Mouse (Mus musculus): ENCODE measurements around the gene Lrig2. TPM values are rescaled to one million over a fixed set of nuclear protein-coding genes. Genes with fewer than 3 reads are reported as not detected.

Gene Lrig2
- 1 to 10 TPM; 5.4 to 5.8 TPM for total RNA-seq (2021)
- long read RNA-seq, experiment 1, full-length matches to known transcripts, result 4 of 7 reads
- long read RNA-seq, experiment 1, partial matches to known transcripts, result 0 of 7 reads
- long read RNA-seq, experiment 1, other reads (novel, unspliced or antisense), result 3 of 7 reads
- long read RNA-seq, experiment 2, full-length matches to known transcripts, result 3 of 5 reads
- long read RNA-seq, experiment 2, partial matches to known transcripts, result 0 of 5 reads
- long read RNA-seq, experiment 2, other reads (novel, unspliced or antisense), result 2 of 5 reads

DNA sequence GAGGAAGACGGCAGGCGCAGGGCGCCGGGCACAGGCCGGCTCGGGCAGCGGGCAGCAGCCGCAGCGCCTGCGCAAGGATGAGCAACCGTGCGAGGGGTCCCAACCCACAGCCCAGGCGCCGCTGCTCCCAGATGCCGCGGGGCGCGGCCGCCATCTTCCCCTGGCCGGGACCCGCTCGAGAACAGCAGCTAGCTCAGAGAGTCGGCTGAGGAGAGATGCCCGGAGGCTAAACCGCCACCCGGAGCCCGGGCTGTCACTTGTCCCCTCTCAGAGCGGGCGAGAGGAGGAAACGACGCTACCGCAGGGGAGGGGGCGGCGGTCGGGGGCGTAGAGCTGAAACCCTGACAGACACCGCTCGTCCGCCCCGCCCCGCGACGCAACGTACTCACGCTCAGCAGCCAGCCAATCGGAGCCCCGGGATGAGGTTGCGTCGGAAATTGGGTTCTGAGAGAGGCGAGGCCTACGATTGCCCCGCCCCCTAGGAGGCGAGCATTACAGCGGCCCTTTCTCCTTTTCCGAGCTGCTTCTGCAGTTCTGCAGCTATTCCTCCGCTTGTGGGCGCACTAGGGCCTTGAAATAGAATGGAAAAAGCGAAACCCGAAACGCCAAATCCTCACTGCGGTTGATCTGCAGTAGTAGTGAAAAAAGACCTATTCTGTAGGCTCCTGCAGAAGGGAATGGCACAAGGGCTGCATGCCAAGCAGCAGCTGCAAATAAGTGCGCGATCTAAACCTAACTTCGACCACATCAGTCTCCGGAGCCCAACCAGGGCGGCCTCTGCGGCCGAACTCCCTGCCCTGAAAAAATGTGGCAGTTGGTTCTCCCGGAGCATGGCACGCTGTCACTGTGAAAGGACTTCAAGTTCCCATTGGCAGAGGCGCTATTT, at the start of gene Lrig2:
TSS of gene Lrig2 (minus strand) at position 381 of the 886 bp plus-strand sequence.
- peak within 1 kb of the TSS; percentile 99 for H3K4me3 ChIP-seq
- intact Hi-C loops (cut with DNase I), result loop anchor here (2.0 kb wide), 1 partner anchor 171 kb away; no protein-coding TSS in a partner anchor
- H3K27ac ChIP-seq, result peak within 1 kb of the TSS; percentile 97
- TF ChIP-seq CTCF (IDR thresholded peaks at IDR 0.05), result peak; percentile 82
- peak; percentile 99 for DNase-seq

DNA sequence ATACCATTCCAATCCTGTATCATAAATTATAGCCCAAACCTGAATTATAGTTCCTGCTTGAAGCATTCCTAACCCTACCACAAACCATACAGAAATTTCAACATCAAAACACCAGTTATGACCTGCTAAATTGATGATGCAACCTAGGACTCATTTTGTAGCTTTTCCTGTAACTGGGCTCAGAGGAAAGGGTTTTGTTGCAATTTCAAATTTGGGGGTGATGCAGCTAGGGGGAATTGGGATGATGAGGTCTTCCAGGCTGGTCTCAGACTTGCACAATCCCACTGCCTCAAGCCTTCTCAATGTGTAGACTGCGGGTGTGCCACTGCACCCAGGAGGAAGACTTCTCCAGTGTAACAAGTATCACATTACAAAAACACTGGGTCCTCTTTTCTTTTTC, 44.9 kb upstream of the Lrig2 start:
- no peak overlapping the region for H3K4me3 ChIP-seq
- DNase-seq, result no peak
- intact Hi-C loops (cut with DNase I), result no loop called here
- H3K27ac ChIP-seq, result no peak overlapping the region
- no peak for TF ChIP-seq CTCF (IDR thresholded peaks at IDR 0.05)

- intact Hi-C loops (cut with DNase I), result no loop called here
- no peak for TF ChIP-seq CTCF (IDR thresholded peaks at IDR 0.05)
- Histone ChIP-seq H3K27ac (no peak overlapping the region), H3K4me3 (no peak overlapping the region)
- DNase-seq, result no peak
These were observed 38.9 kb upstream of the Lrig2 start for GRCm38 (mm10) chr3:104550594-104550993.

DNA sequence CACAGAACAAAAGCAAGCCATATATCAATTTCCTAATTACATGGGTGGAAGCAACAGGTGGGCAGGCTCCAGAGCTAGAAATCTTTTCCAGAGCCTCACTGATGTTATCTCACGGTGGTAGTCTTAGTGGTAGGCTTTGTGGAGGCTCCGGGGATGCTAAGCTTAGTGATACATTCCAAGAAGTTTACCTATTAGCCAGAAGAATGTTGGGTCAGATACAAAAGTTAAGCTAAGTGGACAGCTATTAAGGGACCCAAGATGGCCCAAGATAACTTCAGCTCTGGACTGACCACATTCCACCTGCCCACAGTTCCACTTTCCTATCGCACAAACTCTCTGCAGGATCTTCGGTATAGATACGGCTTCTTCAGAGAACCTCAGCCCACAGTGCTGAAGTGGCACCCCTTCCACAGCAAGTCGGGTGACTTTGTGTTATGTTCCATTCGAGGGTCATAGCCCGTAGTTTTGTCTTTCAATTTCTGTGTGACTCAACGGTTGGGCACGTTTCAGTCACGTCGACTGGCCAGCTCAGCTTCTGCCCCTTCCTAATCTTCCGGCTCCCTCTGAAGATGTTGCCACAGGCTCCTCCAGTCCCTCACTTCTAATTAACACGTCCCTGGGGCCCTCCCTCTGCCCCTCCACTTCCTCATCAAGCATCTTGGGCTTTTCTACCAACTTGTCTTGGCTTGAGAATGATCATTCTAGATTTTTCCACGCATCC, 36.8 kb upstream of the Lrig2 start:
- Histone ChIP-seq H3K4me3 (no peak overlapping the region), H3K27ac (no peak overlapping the region)
- no peak for TF ChIP-seq CTCF (IDR thresholded peaks at IDR 0.05)
- intact Hi-C loops (cut with DNase I), result no loop called here
- no peak for DNase-seq

- DNase-seq, result no peak
- Histone ChIP-seq H3K4me3 (no peak overlapping the region), H3K27ac (no peak overlapping the region)
- intact Hi-C loops (cut with DNase I), result loop anchor here (2.0 kb wide), 1 partner anchor 95 kb away; the partner anchor contains the start of gene Slc16a1
- peak; percentile 38 for TF ChIP-seq CTCF (IDR thresholded peaks at IDR 0.05)
These were observed 32.1 kb upstream of the Lrig2 start for GRCm38 (mm10) chr3:104543825-104544224.

DNA sequence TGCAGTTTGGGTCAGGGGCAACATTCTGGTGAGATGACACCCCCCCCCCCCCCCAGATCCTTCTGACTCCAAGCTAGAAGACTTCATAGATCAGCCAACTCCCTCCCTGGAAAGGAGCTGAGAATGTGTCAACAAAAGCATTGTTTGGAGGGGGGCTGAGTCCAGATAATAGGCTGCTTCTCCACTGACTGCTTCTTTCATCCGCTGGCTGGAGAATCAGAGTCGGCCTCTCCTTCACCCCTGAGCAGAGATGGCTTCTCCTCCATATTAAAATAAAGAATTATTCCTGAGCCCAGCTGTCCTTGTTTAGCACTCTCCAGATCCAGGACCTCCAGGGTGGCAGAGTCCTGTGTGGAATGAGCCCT, 30.3 kb upstream of the Lrig2 start:
- no peak for DNase-seq
- Histone ChIP-seq H3K27ac (peak overlapping the region; percentile 57; the same call in 1 of the 2 replicates), H3K4me3 (no peak overlapping the region)
- intact Hi-C loops (cut with DNase I), result loop anchor here (2.0 kb wide), 1 partner anchor 97 kb away; the partner anchor contains the start of gene Slc16a1
- TF ChIP-seq CTCF (IDR thresholded peaks at IDR 0.05), result no peak

GRCm38 (mm10) chr3:104541139-104542064, 29.7 kb upstream of the Lrig2 start:
- H3K4me3 ChIP-seq, result peak overlapping the region; percentile 46
- H3K27ac ChIP-seq, result peak overlapping the region; percentile 57
- intact Hi-C loops (cut with DNase I), result loop anchor here (2.0 kb wide), 3 partner anchors 97 to 141 kb away; partner anchors contain the start of gene Slc16a1
- peak; percentile 71 for DNase-seq
- peak; percentile 82 for TF ChIP-seq CTCF (IDR thresholded peaks at IDR 0.05)

GRCm38 (mm10) chr3:104540480-104541138, 28.9 kb upstream of the Lrig2 start:
- no peak overlapping the region; the same call in 1 of the 2 replicates for H3K4me3 ChIP-seq
- intact Hi-C loops (cut with DNase I), result loop anchor here (2.0 kb wide), 2 partner anchors 134 to 142 kb away; no protein-coding TSS in a partner anchor
- TF ChIP-seq CTCF (IDR thresholded peaks at IDR 0.05), result no peak
- H3K27ac ChIP-seq, result peak overlapping the region; percentile 57
- no peak for DNase-seq

GRCm38 (mm10) chr3:104533223-104533622, 21.5 kb upstream of the Lrig2 start:
- TF ChIP-seq CTCF (IDR thresholded peaks at IDR 0.05), result no peak
- no peak overlapping the region for H3K4me3 ChIP-seq
- no peak for DNase-seq
- H3K27ac ChIP-seq, result no peak overlapping the region
- intact Hi-C loops (cut with DNase I), result no loop called here

DNA sequence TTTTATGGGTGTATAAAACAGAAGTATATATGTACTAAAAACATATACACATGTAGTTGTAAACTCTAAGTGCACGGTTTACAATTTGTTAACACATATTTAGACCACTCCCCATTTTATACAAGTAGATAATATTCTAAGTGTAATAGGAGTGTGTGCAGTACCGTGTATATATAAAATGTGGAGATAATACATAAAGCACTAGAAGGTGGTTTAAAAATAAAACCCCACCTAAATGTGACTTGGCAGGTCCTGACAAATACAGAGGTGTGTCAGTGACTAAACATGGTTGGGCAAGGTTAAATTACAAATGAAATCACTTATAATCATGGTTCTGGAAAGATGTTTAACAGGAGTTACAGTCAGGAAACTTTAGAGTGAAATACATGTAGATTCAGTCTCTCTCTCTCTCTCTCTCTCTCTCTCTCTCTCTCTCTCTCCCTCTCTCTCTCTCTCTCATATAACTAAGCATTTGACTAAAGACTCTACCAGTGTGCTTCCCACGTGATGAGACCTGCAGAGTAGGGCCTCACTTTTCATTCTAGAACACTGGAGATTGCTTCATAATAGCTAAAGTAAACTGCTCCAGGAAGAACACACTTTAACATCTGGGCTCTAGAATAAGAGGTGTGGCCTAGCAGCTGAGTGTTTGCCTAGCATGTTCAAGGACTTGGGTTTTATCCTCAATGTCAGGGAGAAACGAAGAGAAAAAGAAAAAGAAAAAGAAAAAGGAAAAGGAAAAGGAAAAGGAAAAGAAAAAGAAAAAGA, 14.6 kb upstream of the Lrig2 start:
- intact Hi-C loops (cut with DNase I), result no loop called here
- Histone ChIP-seq H3K27ac (no peak overlapping the region), H3K4me3 (no peak overlapping the region)
- no peak for TF ChIP-seq CTCF (IDR thresholded peaks at IDR 0.05)
- DNase-seq, result no peak
